Mouse (Mus musculus): ENCODE data around the gene Abhd12b.

DNA sequence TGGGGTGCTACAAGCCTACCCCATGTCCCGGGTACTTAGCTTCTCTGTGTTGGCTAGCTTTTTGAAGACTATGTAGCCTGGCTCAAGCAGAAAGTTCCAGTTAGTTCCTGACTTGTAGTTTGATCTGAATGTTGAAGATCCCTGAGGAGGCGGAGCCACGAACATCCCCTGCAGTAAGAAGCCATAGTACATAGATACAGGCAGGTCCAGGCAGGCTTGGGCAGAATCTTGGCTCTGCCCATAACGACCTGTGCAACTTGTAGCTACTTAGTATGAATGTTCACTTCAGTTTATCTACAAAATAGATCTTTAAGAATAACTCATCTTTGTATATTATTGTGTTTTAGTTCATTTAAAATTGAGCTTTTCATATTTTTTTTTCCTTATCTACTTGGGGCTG lies 14.0 kb downstream of the Abhd12b start:
- TF ChIP-seq CTCF (IDR thresholded peaks at IDR 0.05; ENCODE audit: control insufficient read depth, insufficient read depth, insufficient replicate concordance, low read depth, low read length): no peak
- no peak for TF ChIP-seq POLR2A (IDR thresholded peaks at IDR 0.05; ENCODE audit: control insufficient read depth, low read depth, low read length)
